ENCODE assay signal across 9 mouse cellular contexts in the genomic region with DNA sequence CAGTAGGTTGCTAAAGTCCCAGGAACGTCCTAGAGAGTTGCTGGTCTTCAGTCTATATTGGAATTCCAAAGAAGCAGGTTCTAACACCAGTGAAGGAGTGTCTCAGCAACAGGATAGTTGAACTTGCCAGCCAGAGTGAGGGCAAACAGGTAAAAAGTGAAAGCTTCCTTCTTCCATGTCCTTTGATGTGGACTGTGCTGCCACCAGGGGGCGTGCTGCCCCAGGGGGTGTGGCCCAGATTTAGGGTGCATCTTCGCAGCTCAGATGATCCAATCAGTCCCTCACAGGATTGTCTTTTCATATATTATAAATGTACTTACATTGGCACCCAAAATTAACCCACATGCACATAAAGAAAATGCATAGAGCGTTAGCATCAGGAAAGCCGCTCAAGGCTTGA. TPM values are rescaled to one million over a fixed set of nuclear protein-coding genes. Genes with fewer than 3 reads are reported as not detected.
DNase-seq lines count a peak whose midpoint lies in the region; TF ChIP-seq lines count a peak whose summit lies in the region.
"Had no signal": no experiment of that assay in that cellular context is flagged by ENCODE, and none has a peak within 500 bp of the region (broad histone marks: within the 10 kb centered on the region; RNA-seq: fewer than 3 reads in every experiment).

No protein-coding gene starts in this region.

- DNase-seq in heart, postnatal 4 days, result peak; percentile 12
- no peak for DNase-seq in heart, postnatal 25 days (ENCODE audit: low spot score)
- DNase-seq in thymus, adult 2 months, result peak; percentile 47
- no peak for DNase-seq in thymus, adult 18-20 months
- DNase-seq in embryonic facial prominence, embryonic 10.5 days (ENCODE audit: low spot score), result peak; percentile 51
- DNase-seq in thymus, postnatal 10 days (ENCODE audit: low spot score in 2 of 2), result peak; percentile 13 to 60
- DNase-seq in gastrocnemius, postnatal 36 days, result no peak
- DNase-seq in heart, adult 18-20 months, result no peak

- no peaks in the 10 kb centered on the region for H3K4me1 ChIP-seq in thymus, adult 2 months (replicated peaks; ENCODE audit: control insufficient read depth, insufficient read depth, low read length)
- H3K4me1 ChIP-seq in embryonic facial prominence, embryonic 10.5 days, result no peaks in the 10 kb centered on the region
- H3K4me1 ChIP-seq: liver, embryonic 15.5 days had no signal

- no peak overlapping the region for H3K4me3 ChIP-seq in thymus, adult 2 months (ENCODE audit: control insufficient read depth, insufficient read depth, low read length)
- no peak overlapping the region for H3K4me3 ChIP-seq in embryonic facial prominence, embryonic 10.5 days
- H3K4me3 ChIP-seq: liver, embryonic 15.5 days had no signal

- TF ChIP-seq POLR2A in thymus, adult 2 months (IDR thresholded peaks at IDR 0.05; ENCODE audit: control insufficient read depth, extremely low read depth, insufficient read depth, low read length, poor library complexity), result no peak

- 55% methylated on average over 5 of the region's 5 CpGs for WGBS in thymus, adult 2 months
- 46% methylated on average over 5 of the region's 5 CpGs for WGBS in embryonic facial prominence, embryonic 10.5 days

- H3K27ac ChIP-seq in thymus, adult 2 months (ENCODE audit: control insufficient read depth, insufficient read depth, low read length), result no peak overlapping the region
- no peak overlapping the region for H3K27ac ChIP-seq in embryonic facial prominence, embryonic 10.5 days (replicated peaks)
- H3K27ac ChIP-seq: liver, embryonic 15.5 days had no signal

- TF ChIP-seq CTCF in thymus, adult 2 months (IDR thresholded peaks at IDR 0.05; ENCODE audit: borderline replicate concordance, control insufficient read depth, extremely low read depth, insufficient read depth, low read length, poor library complexity), result peak; percentile 76; the same call in 1 of the 2 replicates

- H3K9me3 ChIP-seq in embryonic facial prominence, embryonic 10.5 days, result no peaks in the 10 kb centered on the region
- H3K9me3 ChIP-seq: liver, embryonic 15.5 days had no signal

- no peaks in the 10 kb centered on the region for H3K36me3 ChIP-seq in thymus, adult 2 months (ENCODE audit: control insufficient read depth, insufficient read depth, low read length)
- H3K36me3 ChIP-seq in embryonic facial prominence, embryonic 10.5 days (replicated peaks), result no peaks in the 10 kb centered on the region
- H3K36me3 ChIP-seq: liver, embryonic 15.5 days had no signal

- intact Hi-C loops in heart, postnatal 25 days (cut with DNase I), result loop anchor here (5.0 kb wide), 1 partner anchor 345 kb away; no protein-coding TSS in a partner anchor
- intact Hi-C loops in gastrocnemius, postnatal 36 days (cut with DNase I), result loop anchor here (5.0 kb wide), 1 partner anchor 345 kb away; no protein-coding TSS in a partner anchor

- no peaks in the 10 kb centered on the region for H3K27me3 ChIP-seq in thymus, adult 2 months (ENCODE audit: control insufficient read depth, insufficient read depth, low read length)
- H3K27me3 ChIP-seq in embryonic facial prominence, embryonic 10.5 days (replicated peaks; ENCODE audit: low read depth, poor library complexity, severe bottlenecking), result no peaks in the 10 kb centered on the region
- H3K27me3 ChIP-seq: liver, embryonic 15.5 days had no signal

RNA-seq across cellular contexts. Expression of gene Dnah14, which starts 41.0 kb away (rescaled TPM):
- total RNA-seq in heart, postnatal 4 days (2021), result not detected
- not detected for total RNA-seq in heart, postnatal 25 days (2021)
- polyA plus RNA-seq in thymus, adult 2 months (2012; rRNA removed), result 0.09 TPM in 1 of 2 replicates, not detected in the other
- polyA plus RNA-seq in embryonic facial prominence, embryonic 10.5 days (2016; fragmentation: Nextera tagmentation; extraction: Ambion mirVana), result 1.7 and 1.8 TPM in 2 replicates
- under 1 TPM; 0.30 to 0.36 TPM for total RNA-seq in gastrocnemius, postnatal 36 days (2021)
- total RNA-seq in heart, adult 18-20 months (2021), result not detected

Comparison
In these comparisons a context has a peak if more than half of its experiments do, and no peak if none do; other contexts are left out.
1. DNase-seq: peak in heart, postnatal 4 days (single experiment), thymus, adult 2 months (single experiment), embryonic facial prominence, embryonic 10.5 days (single experiment) and thymus, postnatal 10 days (2 of 2); none in heart, postnatal 25 days (single experiment), thymus, adult 18-20 months (0 of 2), gastrocnemius, postnatal 36 days (0 of 2) and heart, adult 18-20 months (0 of 2).